Mouse (Mus musculus): ENCODE measurements at regions not wholly inside any gene's neighbourhood (a gene's known extent, or its start where the extent isn't known, plus 50 kb on each side); places are given as distances from the start of the nearest gene placed in this dataset.
"Not testable (repeated sequence)": the region's sequence is repeated elsewhere in the genome, so short reads cannot be mapped to it uniquely, and the experiment has no call there.

DNA sequence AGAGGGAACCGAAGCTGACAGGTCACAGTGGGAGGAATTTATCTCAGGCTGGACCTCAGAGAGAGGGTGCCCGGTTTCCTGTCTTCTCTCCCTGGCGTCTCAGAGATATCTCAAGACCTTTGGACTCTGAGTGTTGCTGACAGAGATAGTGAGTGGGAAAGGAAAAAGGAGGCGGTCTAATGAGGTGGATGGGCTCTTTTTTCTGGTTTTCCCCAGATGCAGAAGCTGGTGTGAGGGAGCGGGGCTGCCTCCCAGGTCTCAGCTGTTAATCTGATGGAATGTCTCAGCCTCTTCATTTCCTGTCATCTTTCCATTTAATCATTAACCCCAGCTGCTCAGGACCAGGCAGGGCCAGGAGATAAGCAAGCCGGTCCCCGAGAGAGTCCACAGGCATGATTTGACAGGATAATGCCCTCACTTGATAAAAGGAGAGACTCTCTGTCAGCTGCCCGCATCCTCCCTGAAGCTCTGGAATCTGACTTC, 89.5 kb downstream of the Phlda1 start:
- no peak overlapping the region for H3K4me3 ChIP-seq (ENCODE audit: low read depth, low read length)

DNA sequence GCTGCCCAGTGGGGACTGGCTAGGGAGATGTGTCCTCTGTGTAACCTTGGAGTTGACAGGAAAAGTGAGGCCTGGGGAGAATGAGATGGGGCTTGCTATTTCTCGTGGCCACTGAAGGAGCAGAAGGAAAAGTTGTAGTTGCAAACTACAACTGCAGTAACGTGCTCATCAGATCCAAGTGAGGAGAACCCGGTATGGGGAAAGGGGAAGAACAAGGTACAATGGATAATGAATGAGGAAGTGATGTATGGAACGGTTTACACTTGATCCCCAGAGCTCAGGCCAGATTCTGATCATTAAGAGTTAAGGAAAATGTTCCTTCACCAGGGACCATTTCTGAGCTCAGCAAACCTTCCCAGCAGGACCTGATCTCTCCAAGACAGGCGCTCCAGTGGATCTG, 92.6 kb downstream of the Phlda1 start:
- H3K4me3 ChIP-seq (ENCODE audit: low read depth, low read length): no peak overlapping the region
- ATAC-seq: no peak
- H3K27me3 ChIP-seq (replicated peaks; ENCODE audit: control insufficient read depth, insufficient read depth, low read length): no peaks in the 10 kb centered on the region
- WGBS: 61% methylated on average over 5 of the region's 5 CpGs
- H3K4me2 ChIP-seq (replicated peaks; ENCODE audit: low read depth): no peak overlapping the region
- TF ChIP-seq CTCF (IDR thresholded peaks at IDR 0.05; ENCODE audit: low read depth): no peak
- no peaks in the 10 kb centered on the region for H3K36me3 ChIP-seq (ENCODE audit: control insufficient read depth, insufficient read depth)
- H3K9me3 ChIP-seq (ENCODE audit: control insufficient read depth): no peaks in the 10 kb centered on the region
- H3K9ac ChIP-seq (ENCODE audit: low read depth, low read length): no peak overlapping the region
- peaks cover 23% of the 10 kb centered on the region; the same call in 1 of the 2 replicates for H3K4me1 ChIP-seq (replicated peaks; ENCODE audit: control insufficient read depth, insufficient read depth, low read length)
- H3K27ac ChIP-seq (ENCODE audit: low read depth, low read length): no peak overlapping the region

More for the DNA sequence above, 89.5 kb downstream of the Phlda1 start:
- ATAC-seq: peak; percentile 84
- Histone ChIP-seq H3K36me3 (ENCODE audit: control insufficient read depth, insufficient read depth) (no peaks in the 10 kb centered on the region), H3K27me3 (replicated peaks; ENCODE audit: control insufficient read depth, insufficient read depth, low read length) (no peaks in the 10 kb centered on the region), H3K9ac (ENCODE audit: low read depth, low read length) (no peak overlapping the region), H3K9me3 (ENCODE audit: control insufficient read depth) (no peaks in the 10 kb centered on the region), H3K4me1 (replicated peaks; ENCODE audit: control insufficient read depth, insufficient read depth, low read length) (peaks cover 20% of the 10 kb centered on the region; the same call in 1 of the 2 replicates), H3K27ac (ENCODE audit: low read depth, low read length) (peak overlapping the region; percentile 10; the same call in 1 of the 2 replicates), H3K4me2 (replicated peaks; ENCODE audit: low read depth) (peak overlapping the region; percentile 45)
- no peak for TF ChIP-seq CTCF (IDR thresholded peaks at IDR 0.05; ENCODE audit: low read depth)
- WGBS: 22% methylated on average over 8 of the region's 8 CpGs

DNA sequence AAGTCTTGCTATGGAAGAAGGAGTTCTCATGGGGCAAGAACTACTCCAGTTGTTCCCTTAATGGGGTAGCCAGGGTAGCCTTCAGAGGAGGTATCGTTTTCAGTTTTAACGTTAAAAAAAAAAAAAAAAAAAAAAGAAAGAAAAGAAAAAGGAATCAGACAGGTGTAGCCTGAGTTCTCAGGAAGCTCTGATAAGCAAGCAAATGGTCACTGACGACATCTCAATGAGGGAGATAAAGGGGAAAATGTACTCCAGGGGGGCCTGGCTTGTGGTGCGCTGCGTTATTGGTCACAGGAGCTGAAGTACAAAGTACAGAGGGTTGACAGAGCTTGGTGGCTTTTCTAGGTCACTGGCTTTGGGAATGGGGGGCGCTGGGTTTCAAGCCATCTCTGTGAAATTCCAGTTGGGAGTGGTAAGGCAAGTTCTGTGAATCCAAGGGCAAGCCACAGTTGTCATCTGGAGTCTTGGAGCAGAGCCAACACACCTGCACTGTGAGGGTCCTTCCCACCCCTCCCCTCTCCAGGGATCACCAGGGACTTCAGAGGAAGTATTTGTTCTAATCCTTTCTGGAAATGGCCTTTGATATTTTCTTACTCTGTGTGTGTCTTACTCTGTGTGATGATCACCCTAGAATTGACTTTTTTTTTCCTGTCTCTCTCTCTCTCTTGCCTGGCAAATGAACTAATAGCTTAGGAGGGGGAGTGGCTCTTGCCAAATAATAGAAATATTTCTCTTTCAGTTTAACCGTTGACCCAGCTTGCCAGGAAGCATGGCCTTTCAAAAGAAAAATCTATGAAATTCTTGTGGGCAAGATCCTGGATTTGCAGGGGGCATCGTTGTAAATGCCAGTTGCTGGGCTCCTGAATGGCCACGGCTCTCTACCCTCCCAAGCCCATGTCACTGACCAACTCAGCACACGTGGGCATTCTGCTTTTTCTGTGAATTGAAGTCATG, 93.5 kb downstream of the Phlda1 start:
- no peaks in the 10 kb centered on the region for H3K9me3 ChIP-seq (ENCODE audit: control insufficient read depth)
- H3K4me1 ChIP-seq (replicated peaks; ENCODE audit: control insufficient read depth, insufficient read depth, low read length): peaks cover 23% of the 10 kb centered on the region; the same call in 1 of the 2 replicates
- H3K4me2 ChIP-seq (replicated peaks; ENCODE audit: low read depth): no peak overlapping the region
- H3K36me3 ChIP-seq (ENCODE audit: control insufficient read depth, insufficient read depth): no peaks in the 10 kb centered on the region
- TF ChIP-seq CTCF (IDR thresholded peaks at IDR 0.05; ENCODE audit: low read depth): no peak
- H3K4me3 ChIP-seq (ENCODE audit: low read depth, low read length): no peak overlapping the region
- no peak for ATAC-seq
- H3K9ac ChIP-seq (ENCODE audit: low read depth, low read length): no peak overlapping the region
- no peaks in the 10 kb centered on the region for H3K27me3 ChIP-seq (replicated peaks; ENCODE audit: control insufficient read depth, insufficient read depth, low read length)
- WGBS: 36% methylated on average over 10 of the region's 10 CpGs
- H3K27ac ChIP-seq (ENCODE audit: low read depth, low read length): no peak overlapping the region

DNA sequence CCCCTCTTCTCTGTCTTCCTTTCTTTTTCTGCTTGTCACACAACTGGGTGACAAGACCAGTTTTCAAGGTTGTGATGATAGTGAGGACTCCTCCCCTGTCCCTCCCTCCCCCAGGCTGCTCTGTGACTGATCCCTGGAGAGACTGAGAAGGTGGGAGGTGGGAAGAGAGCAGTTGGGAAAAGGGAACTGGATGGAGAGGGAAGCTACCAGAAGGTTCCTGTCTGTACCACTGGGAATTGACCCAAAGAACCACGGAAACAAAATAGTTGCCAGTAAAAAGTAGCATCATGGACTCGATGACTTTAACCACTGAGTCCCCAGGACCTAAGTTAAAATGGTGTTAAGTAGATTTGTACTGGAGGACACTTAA, 94.2 kb downstream of the Phlda1 start:
- Histone ChIP-seq H3K9me3 (ENCODE audit: control insufficient read depth) (no peaks in the 10 kb centered on the region), H3K27ac (ENCODE audit: low read depth, low read length) (no peak overlapping the region), H3K4me1 (replicated peaks; ENCODE audit: control insufficient read depth, insufficient read depth, low read length) (peaks cover 23% of the 10 kb centered on the region; the same call in 1 of the 2 replicates), H3K27me3 (replicated peaks; ENCODE audit: control insufficient read depth, insufficient read depth, low read length) (no peaks in the 10 kb centered on the region), H3K4me3 (ENCODE audit: low read depth, low read length) (no peak overlapping the region), H3K4me2 (replicated peaks; ENCODE audit: low read depth) (no peak overlapping the region), H3K36me3 (ENCODE audit: control insufficient read depth, insufficient read depth) (no peaks in the 10 kb centered on the region), H3K9ac (ENCODE audit: low read depth, low read length) (no peak overlapping the region)
- WGBS: 40% methylated on average over 2 of the region's 2 CpGs
- TF ChIP-seq CTCF (IDR thresholded peaks at IDR 0.05; ENCODE audit: low read depth): no peak
- ATAC-seq: no peak

DNA sequence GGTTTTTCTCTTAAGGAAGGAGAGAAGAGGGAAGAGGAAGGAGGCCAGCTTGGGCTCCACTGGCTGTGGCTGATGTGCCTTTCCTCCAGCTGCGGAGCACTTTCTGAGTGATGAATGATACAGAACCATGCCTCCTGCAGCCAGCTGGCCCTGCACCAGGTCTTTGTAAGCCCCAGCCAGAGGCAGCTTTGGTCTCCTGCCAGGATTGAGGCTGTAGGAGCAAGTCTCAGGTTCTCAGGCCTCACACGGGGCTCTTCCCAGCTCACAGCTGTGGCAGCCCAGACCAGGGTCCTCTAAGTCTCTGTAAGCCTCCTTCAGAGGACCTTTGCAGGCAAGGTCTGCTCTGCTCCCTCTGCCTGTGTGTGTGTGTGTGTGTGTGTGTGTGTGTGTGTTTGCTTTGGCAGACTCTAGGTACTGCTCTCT, 94.6 kb downstream of the Phlda1 start:
- Histone ChIP-seq H3K9me3 (ENCODE audit: control insufficient read depth) (no peaks in the 10 kb centered on the region), H3K36me3 (ENCODE audit: control insufficient read depth, insufficient read depth) (no peaks in the 10 kb centered on the region), H3K4me1 (replicated peaks; ENCODE audit: control insufficient read depth, insufficient read depth, low read length) (peaks cover 19% of the 10 kb centered on the region; the same call in 1 of the 2 replicates), H3K4me2 (replicated peaks; ENCODE audit: low read depth) (no peak overlapping the region), H3K4me3 (ENCODE audit: low read depth, low read length) (no peak overlapping the region), H3K27ac (ENCODE audit: low read depth, low read length) (no peak overlapping the region), H3K9ac (ENCODE audit: low read depth, low read length) (no peak overlapping the region), H3K27me3 (replicated peaks; ENCODE audit: control insufficient read depth, insufficient read depth, low read length) (no peaks in the 10 kb centered on the region)
- 17% methylated on average over 2 of the region's 2 CpGs for WGBS
- no peak for TF ChIP-seq CTCF (IDR thresholded peaks at IDR 0.05; ENCODE audit: low read depth)
- ATAC-seq: no peak

DNA sequence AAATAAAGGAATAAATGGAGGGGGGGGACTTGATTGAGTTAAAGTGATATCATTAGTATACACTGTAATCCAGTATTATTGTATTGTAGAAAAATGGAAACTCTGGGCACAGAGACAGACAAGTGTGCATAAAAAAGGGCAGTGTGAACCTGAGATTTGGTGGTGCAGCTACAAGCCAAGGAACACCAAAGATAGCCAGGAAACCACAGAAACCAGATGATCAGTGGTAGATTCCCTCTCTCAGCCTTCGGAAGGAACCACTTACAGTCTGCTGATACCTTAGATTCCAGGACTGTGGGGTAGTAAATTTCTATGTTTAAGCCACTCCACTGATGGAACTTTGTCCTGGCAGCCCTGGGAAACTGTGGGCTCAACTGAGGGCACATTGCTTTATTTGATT, 97.1 kb downstream of the Phlda1 start:
- Histone ChIP-seq H3K4me3 (ENCODE audit: low read depth, low read length) (no peak overlapping the region), H3K4me1 (replicated peaks; ENCODE audit: control insufficient read depth, insufficient read depth, low read length) (peaks cover 12% of the 10 kb centered on the region; the same call in 1 of the 2 replicates), H3K9ac (ENCODE audit: low read depth, low read length) (no peak overlapping the region), H3K36me3 (ENCODE audit: control insufficient read depth, insufficient read depth) (no peaks in the 10 kb centered on the region), H3K27ac (ENCODE audit: low read depth, low read length) (no peak overlapping the region), H3K4me2 (replicated peaks; ENCODE audit: low read depth) (no peak overlapping the region), H3K9me3 (ENCODE audit: control insufficient read depth) (no peaks in the 10 kb centered on the region), H3K27me3 (replicated peaks; ENCODE audit: control insufficient read depth, insufficient read depth, low read length) (no peaks in the 10 kb centered on the region)
- TF ChIP-seq CTCF (IDR thresholded peaks at IDR 0.05; ENCODE audit: low read depth): no peak
- 87% methylated on average over 1 of the region's 1 CpGs for WGBS
- ATAC-seq: no peak

DNA sequence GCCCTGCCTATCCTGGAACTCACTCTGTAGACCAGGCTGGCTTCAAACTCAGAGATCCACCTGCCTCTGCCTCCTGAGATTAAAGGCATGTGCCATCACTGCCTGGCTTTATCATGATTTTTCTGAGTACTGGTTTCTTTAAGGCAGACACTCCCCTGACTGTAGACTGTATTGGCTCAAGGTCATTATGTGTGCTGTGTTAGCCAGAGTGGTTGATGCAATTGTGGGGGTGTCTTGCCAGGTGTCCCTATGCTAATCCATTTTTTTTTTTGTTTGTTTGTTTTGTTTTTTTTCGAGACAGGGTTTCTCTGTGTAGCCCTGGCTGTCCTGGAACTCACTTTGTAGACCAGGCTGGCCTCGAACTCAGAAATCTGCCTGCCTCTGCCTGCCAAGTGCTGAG, 101.3 kb downstream of the Phlda1 start:
- not testable (repeated sequence) for ATAC-seq; H3K36me3 ChIP-seq (ENCODE audit: control insufficient read depth, insufficient read depth); H3K9ac ChIP-seq (ENCODE audit: low read depth, low read length); H3K4me1 ChIP-seq (replicated peaks; ENCODE audit: control insufficient read depth, insufficient read depth, low read length); H3K27ac ChIP-seq (ENCODE audit: low read depth, low read length); H3K4me2 ChIP-seq (replicated peaks; ENCODE audit: low read depth); H3K4me3 ChIP-seq (ENCODE audit: low read depth, low read length); H3K27me3 ChIP-seq (replicated peaks; ENCODE audit: control insufficient read depth, insufficient read depth, low read length); H3K9me3 ChIP-seq (ENCODE audit: control insufficient read depth)
- WGBS: 94% methylated on average over 2 of the region's 2 CpGs
